Comparison of ENCODE assay signal across 14 mouse cellular contexts in genomic region chr4:142517478-142518455, GRCm38 (mm10).
DNase-seq lines count a peak whose midpoint lies in the region; ATAC-seq and TF ChIP-seq lines count a peak whose summit lies in the region.
"Had no signal": no experiment of that assay in that cellular context is flagged by ENCODE, and none has a peak within 500 bp of the region (broad histone marks: within the 10 kb centered on the region; RNA-seq: fewer than 3 reads in every experiment).

No protein-coding gene starts in this region.

- H3K4me2 ChIP-seq in neural tube, embryonic 15.5 days = no peak overlapping the region
- H3K4me2 ChIP-seq: limb, embryonic 15.5 days; lung, embryonic 14.5 days had no signal

- TF ChIP-seq CTCF in gastrocnemius, adult 2 months (IDR thresholded peaks at IDR 0.05) = no peak

- DNase-seq in adrenal gland, adult 2 months = peak; percentile 40
- no peak for DNase-seq in adrenal gland, adult 8-10 months
- DNase-seq in layer of hippocampus, adult 11-12 months (ENCODE audit: low spot score) = peak; percentile 10
- no peak for DNase-seq in layer of hippocampus, adult 9-10 months (ENCODE audit: low spot score)
- peak; percentile 14 to 33 for DNase-seq in layer of hippocampus, postnatal 10 days (ENCODE audit: low spot score in 2 of 2)
- DNase-seq in gastrocnemius, adult 2 months = no peak
- DNase-seq: heart, adult 11 months; heart, postnatal 14 days; lung, embryonic 14.5 days; thymus, adult 2 months had no signal

- H3K36me3 ChIP-seq in neural tube, embryonic 15.5 days = no peaks in the 10 kb centered on the region
- H3K36me3 ChIP-seq: limb, embryonic 15.5 days had no signal

- intact Hi-C loops in gastrocnemius, adult 2 months (cut with DNase I) = no loop called here

- H3K4me1 ChIP-seq in neural tube, embryonic 15.5 days = peaks cover 17% of the 10 kb centered on the region

- H3K9ac ChIP-seq in neural tube, embryonic 15.5 days (replicated peaks) = no peak overlapping the region
- H3K9ac ChIP-seq: limb, embryonic 15.5 days; lung, embryonic 14.5 days had no signal

- WGBS in neural tube, embryonic 15.5 days = 44% methylated on average over 21 of the region's 21 CpGs

- H3K27me3 ChIP-seq in neural tube, embryonic 15.5 days (replicated peaks) = no peaks in the 10 kb centered on the region
- H3K27me3 ChIP-seq: limb, embryonic 15.5 days had no signal

- H3K27ac ChIP-seq in neural tube, embryonic 15.5 days (replicated peaks) = peak overlapping the region; percentile 29
- no peak overlapping the region for H3K27ac ChIP-seq in gastrocnemius, adult 2 months
- H3K27ac ChIP-seq: left cerebral cortex, adult 2 months; limb, embryonic 15.5 days had no signal

- peak; percentile 85 for ATAC-seq in neural tube, embryonic 15.5 days (ENCODE audit: low FRiP score)
- ATAC-seq in monocyte, adult 5-6 weeks (replicated peaks; ENCODE audit: insufficient number of reproducible peaks, low FRiP score, low TSS enrichment, poor library complexity, severe bottlenecking) = no peak

- no peaks in the 10 kb centered on the region for H3K9me3 ChIP-seq in neural tube, embryonic 15.5 days (replicated peaks)
- H3K9me3 ChIP-seq: limb, embryonic 15.5 days had no signal

- H3K4me3 ChIP-seq in neural tube, embryonic 15.5 days (replicated peaks) = no peak overlapping the region
- no peak overlapping the region for H3K4me3 ChIP-seq in gastrocnemius, adult 2 months
- H3K4me3 ChIP-seq: left cerebral cortex, adult 2 months; limb, embryonic 15.5 days had no signal

Comparison
In these comparisons a context has a peak if more than half of its experiments do, and no peak if none do; other contexts are left out.
1. DNase-seq: peak in adrenal gland, adult 2 months (single experiment), layer of hippocampus, adult 11-12 months (single experiment) and layer of hippocampus, postnatal 10 days (2 of 2); none in adrenal gland, adult 8-10 months (single experiment), layer of hippocampus, adult 9-10 months (single experiment) and gastrocnemius, adult 2 months (single experiment).